Mouse (Mus musculus) hindbrain, postnatal 0 days (tissue): ENCODE results near the gene Nfkb1. TPM values are rescaled to one million over a fixed set of nuclear protein-coding genes. Genes with fewer than 3 reads are reported as not detected.

Experiments used
- ATAC-seq: fragments of 200-750 bp; cut with Nextera tagmentation; 2 replicates; pipeline ENCODE4 v1.8.0; 2017; ENCODE audit warnings: mild to moderate bottlenecking, moderate TSS enrichment, moderate library complexity
- DNase-seq: peaks from one replicate; pipeline ENCODE4 v3.0.0-alpha.2; 2015; ENCODE audit warnings: low spot score
- H3K27ac ChIP-seq: fragments of 300-500 bp; sonication (generic); 2 replicates; pipeline ENCODE4 v1.5.1; 2014; ENCODE audit warnings: mild to moderate bottlenecking
- H3K27me3 ChIP-seq: fragments of 300-500 bp; sonication (generic); 2 replicates; pipeline ENCODE4 v1.6.1; 2014; ENCODE audit warnings: low read length, mixed read lengths; ENCODE audit not compliant: insufficient read depth
- H3K36me3 ChIP-seq: fragments of 300-500 bp; sonication (generic); 2 replicates; pipeline ENCODE4 v1.6.1; 2014; ENCODE audit warnings: low read length, mixed read lengths; ENCODE audit not compliant: insufficient read depth
- H3K4me1 ChIP-seq: fragments of 300-500 bp; sonication (generic); 2 replicates; pipeline ENCODE4 v1.6.1; 2014; ENCODE audit warnings: antibody characterized with exemption, low read length, mixed read lengths; ENCODE audit not compliant: insufficient read depth
- H3K4me2 ChIP-seq: fragments of 300-500 bp; sonication (generic); 2 replicates; pipeline ENCODE4 v1.6.1; 2014; ENCODE audit warnings: low read depth, mild to moderate bottlenecking, low read length, moderate library complexity, mixed read lengths
- H3K4me3 ChIP-seq: fragments of 300-500 bp; sonication (generic); 2 replicates; pipeline ENCODE4 v1.5.1; 2014; ENCODE audit warnings: low read length
- H3K9ac ChIP-seq: fragments of 300-500 bp; sonication (generic); replicated peaks from 2 replicates; pipeline ENCODE4 v1.6.1; 2014; ENCODE audit warnings: mild to moderate bottlenecking, low read length, moderate library complexity, mixed read lengths
- H3K9me3 ChIP-seq: fragments of 300-500 bp; sonication (generic); 2 replicates; pipeline ENCODE4 v1.6.1; 2016; ENCODE audit warnings: low read length, mixed read lengths
- CTCF ChIP-seq: IDR thresholded peaks from 2 replicates; pipeline ENCODE4 v1.5.1; 2016; ENCODE audit warnings: antibody characterized with exemption, control low read depth, low read depth
- WGBS: fragments of 180-500 bp; shearing (Covaris S2); extraction: QIAGEN DNeasy Blood & Tissue Kit; methylation state at CpG from one replicate; pipeline ENCODE4 v1.1.7; 2014; 5-methylcytosine and 5-hydroxymethylcytosine counted together
- polyA plus RNA-seq: library from polyadenylated mRNA; unstranded; fragments of >200 nt; fragmentation: Nextera tagmentation; extraction: Ambion mirVana; gene quantifications from 2 replicates; pipeline ENCODE4 v1.2.1, GENCODE M21; 2015
- total RNA-seq: library from RNA; depleted of rRNA; stranded (reverse); fragments of >200 nt; gene quantifications from 2 replicates; pipeline ENCODE4 v1.2.3, GENCODE M21; 2014

Gene Nfkb1
- total and polyA plus RNA-seq, 2 experiments from 2014 or later, result 5.1 to 40.1 TPM

- Histone ChIP-seq H3K4me1 (no peaks in the 10 kb centered on the region), H3K4me2 (no peak overlapping the region), H3K27ac (no peak overlapping the region), H3K36me3 (no peaks in the 10 kb centered on the region), H3K4me3 (no peak overlapping the region), H3K9me3 (no peaks in the 10 kb centered on the region), H3K27me3 (no peaks in the 10 kb centered on the region), H3K9ac (no peak overlapping the region)
- no peak for DNase-seq
- no peak for TF ChIP-seq CTCF
- WGBS, result 79% methylated on average over 8 of the region's 8 CpGs
- no peak for ATAC-seq
Measured at GRCm38 (mm10) chr3:135681272-135681783, 10.0 kb downstream of the Nfkb1 start.

GRCm38 (mm10) chr3:135680213-135680843 is 11.0 kb downstream of the Nfkb1 start:
- Histone ChIP-seq H3K9ac (no peak overlapping the region), H3K9me3 (no peaks in the 10 kb centered on the region), H3K4me2 (no peak overlapping the region), H3K36me3 (no peaks in the 10 kb centered on the region), H3K4me3 (no peak overlapping the region), H3K4me1 (0 out of 2 replicates have a peak, but pooled peaks cover 3% of the 10 kb centered on the region), H3K27ac (no peak overlapping the region), H3K27me3 (no peaks in the 10 kb centered on the region)
- TF ChIP-seq CTCF, result no peak
- DNase-seq (no peak), ATAC-seq (no peak)
- 84% methylated on average over 6 of the region's 6 CpGs for WGBS

- no peak overlapping the region for H3K9ac ChIP-seq
- H3K9me3 ChIP-seq, result no peaks in the 10 kb centered on the region
- H3K4me2 ChIP-seq, result no peak overlapping the region
- H3K27ac ChIP-seq, result no peak overlapping the region
- no peaks in the 10 kb centered on the region for H3K27me3 ChIP-seq
- ATAC-seq (no peak), DNase-seq (no peak)
- no peak for TF ChIP-seq CTCF
- H3K4me3 ChIP-seq, result no peak overlapping the region
- H3K4me1 ChIP-seq, result peaks cover 25% of the 10 kb centered on the region; the same call in 1 of the 2 replicates
- H3K36me3 ChIP-seq, result no peaks in the 10 kb centered on the region
- WGBS, result 79% methylated on average over 5 of the region's 5 CpGs
Measured at GRCm38 (mm10) chr3:135677064-135677463, 14.3 kb downstream of the Nfkb1 start.

- no peak overlapping the region for H3K27ac ChIP-seq
- 61% methylated on average over 2 of the region's 2 CpGs for WGBS
- H3K4me2 ChIP-seq, result no peak overlapping the region
- no peak for ATAC-seq
- no peaks in the 10 kb centered on the region for H3K36me3 ChIP-seq
- no peaks in the 10 kb centered on the region for H3K27me3 ChIP-seq
- H3K9ac ChIP-seq, result no peak overlapping the region
- H3K9me3 ChIP-seq, result no peaks in the 10 kb centered on the region
- peaks cover 25% of the 10 kb centered on the region; the same call in 1 of the 2 replicates for H3K4me1 ChIP-seq
- H3K4me3 ChIP-seq, result no peak overlapping the region
- DNase-seq, result no peak
- no peak for TF ChIP-seq CTCF
Measured at GRCm38 (mm10) chr3:135676364-135676763, 15.0 kb downstream of the Nfkb1 start.

- TF ChIP-seq CTCF, result no peak
- Histone ChIP-seq H3K9me3 (no peaks in the 10 kb centered on the region), H3K4me2 (0 out of 2 replicates have a peak overlapping the region, but pooled peaks have one; percentile 21), H3K27me3 (no peaks in the 10 kb centered on the region), H3K4me1 (peaks cover 25% of the 10 kb centered on the region; the same call in 1 of the 2 replicates), H3K9ac (no peak overlapping the region), H3K27ac (no peak overlapping the region), H3K4me3 (no peak overlapping the region), H3K36me3 (no peaks in the 10 kb centered on the region)
- WGBS, result 57% methylated on average over 5 of the region's 5 CpGs
- no peak for DNase-seq
- no peak for ATAC-seq
Measured at GRCm38 (mm10) chr3:135675480-135675879, 15.9 kb downstream of the Nfkb1 start.

- no peaks in the 10 kb centered on the region for H3K9me3 ChIP-seq
- no peaks in the 10 kb centered on the region for H3K36me3 ChIP-seq
- ATAC-seq, result peak; percentile 83
- 24% methylated on average over 13 of the region's 13 CpGs for WGBS
- peak overlapping the region; percentile 21; the same call in 1 of the 2 replicates for H3K4me2 ChIP-seq
- no peak overlapping the region for H3K9ac ChIP-seq
- H3K27me3 ChIP-seq, result no peaks in the 10 kb centered on the region
- peak; percentile 44 for DNase-seq
- peaks cover 25% of the 10 kb centered on the region; the same call in 1 of the 2 replicates for H3K4me1 ChIP-seq
- TF ChIP-seq CTCF, result no peak
- no peak overlapping the region for H3K4me3 ChIP-seq
- H3K27ac ChIP-seq, result peak overlapping the region; percentile 54
Measured at GRCm38 (mm10) chr3:135674716-135675392, 16.5 kb downstream of the Nfkb1 start.
